Mouse (Mus musculus) kidney, adult 11 months (tissue): ENCODE measurements around the gene Wdr77.
"Not testable (repeated sequence)": the region's sequence is repeated elsewhere in the genome, so short reads cannot be mapped to it uniquely, and the experiment has no call there.

Experiments used
- DNase-seq: peaks from one replicate; pipeline ENCODE4 v3.0.0; 2022

The Wdr77 gene

DNA sequence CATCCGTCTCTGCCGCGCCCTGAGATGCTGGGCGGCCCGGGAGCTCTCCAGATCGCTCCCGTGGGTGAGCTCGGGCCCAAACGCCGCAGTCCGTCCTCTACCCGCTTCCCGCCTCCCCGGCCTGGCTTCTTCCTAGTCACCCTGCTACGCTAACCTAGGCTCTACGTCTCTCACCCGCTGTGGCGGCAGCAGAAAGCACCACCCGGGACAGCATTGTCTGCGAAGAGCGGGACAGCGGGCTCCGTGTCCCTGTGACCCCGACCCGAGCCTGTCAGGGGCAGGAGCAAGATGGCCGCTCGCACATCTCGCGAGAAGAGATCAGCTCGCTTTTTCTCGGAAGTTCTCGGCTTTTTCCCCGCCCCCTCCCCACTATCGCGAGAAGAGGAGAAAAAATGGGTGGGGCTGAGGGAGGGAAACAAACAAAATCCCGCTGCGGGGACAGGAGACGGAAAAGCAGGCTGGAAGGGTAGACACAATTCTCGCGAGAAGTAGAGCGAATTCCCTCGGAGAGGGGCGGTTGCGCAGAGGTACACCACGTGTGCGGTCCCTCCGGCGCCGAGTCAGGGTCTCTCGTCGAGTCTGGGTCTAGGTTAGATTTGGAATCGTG lies at the start of gene Wdr77:
Gene Wdr77 (plus strand): TSS at position 396 of the 607 bp plus-strand sequence.
- peak; percentile 95 for DNase-seq

DNA sequence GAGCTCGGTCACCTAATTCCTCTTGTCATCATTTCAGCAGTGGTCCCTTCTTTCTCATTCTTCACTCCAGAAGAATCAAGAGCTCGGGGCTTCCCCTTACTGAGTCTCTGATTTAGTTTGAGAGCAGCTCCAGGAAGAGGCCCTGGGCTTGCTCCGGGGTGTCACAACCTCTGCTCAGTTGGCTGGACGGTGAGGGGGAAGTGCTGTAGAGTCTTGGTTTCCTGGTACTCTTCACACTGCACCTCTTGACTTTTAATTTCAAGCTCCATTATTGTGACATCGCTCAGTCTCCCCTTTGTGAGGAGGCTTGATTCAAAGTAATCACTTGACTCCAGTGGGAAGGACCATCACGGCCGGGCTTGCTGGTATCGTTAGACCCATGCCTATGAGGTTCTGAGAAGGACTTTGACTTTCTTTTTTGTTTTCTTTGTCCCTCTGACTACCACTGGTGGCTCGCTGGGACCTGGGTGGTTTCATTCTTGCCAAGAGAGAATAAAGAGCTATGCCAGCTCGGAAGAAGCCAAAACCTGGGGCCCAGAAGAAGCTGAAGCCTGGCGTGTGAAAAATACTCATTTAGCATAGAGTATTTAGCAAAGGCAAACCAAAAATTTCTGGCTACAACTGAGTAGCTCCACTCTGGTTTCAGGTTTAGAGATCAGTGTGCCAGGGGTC lies 48.5 kb upstream of the Wdr77 start:
- no peak for DNase-seq

DNA sequence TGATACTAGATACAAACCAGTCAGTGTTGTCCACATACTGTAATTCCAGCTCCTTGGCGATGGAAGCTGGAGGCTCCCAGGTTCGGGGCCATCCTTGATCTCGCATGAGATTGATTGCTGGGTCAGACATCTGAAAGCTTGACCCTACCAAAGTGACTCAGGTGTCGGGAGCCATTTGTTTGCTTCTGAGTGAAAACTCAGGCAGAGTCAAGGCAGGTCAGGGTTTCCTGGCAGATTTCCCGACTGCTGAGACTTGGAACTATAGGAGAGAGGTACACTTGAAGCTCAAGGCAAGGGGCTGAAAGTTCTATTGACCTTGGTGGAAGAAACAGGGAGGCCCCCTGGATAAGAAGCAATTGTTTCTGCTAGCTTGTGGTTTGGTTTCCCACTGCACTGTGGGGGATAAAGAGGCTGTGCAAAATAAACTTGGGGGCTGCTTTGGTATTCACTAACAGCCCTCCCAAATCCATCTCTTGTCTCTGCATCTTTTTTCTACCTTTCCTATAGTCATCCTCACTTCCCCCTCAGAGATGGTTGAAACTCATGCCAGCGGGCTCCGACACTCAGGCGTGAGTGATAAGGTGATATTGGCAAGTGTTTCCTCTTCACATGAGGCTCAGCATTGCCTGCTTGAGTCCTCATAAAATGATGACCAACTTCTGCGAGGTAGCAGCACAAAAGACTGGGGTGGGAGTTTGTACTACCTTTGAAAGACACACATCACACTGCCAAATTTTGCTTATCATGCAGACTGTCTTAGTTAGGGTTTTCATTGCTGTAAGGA lies 46.9 kb upstream of the Wdr77 start:
- no peak for DNase-seq

DNA sequence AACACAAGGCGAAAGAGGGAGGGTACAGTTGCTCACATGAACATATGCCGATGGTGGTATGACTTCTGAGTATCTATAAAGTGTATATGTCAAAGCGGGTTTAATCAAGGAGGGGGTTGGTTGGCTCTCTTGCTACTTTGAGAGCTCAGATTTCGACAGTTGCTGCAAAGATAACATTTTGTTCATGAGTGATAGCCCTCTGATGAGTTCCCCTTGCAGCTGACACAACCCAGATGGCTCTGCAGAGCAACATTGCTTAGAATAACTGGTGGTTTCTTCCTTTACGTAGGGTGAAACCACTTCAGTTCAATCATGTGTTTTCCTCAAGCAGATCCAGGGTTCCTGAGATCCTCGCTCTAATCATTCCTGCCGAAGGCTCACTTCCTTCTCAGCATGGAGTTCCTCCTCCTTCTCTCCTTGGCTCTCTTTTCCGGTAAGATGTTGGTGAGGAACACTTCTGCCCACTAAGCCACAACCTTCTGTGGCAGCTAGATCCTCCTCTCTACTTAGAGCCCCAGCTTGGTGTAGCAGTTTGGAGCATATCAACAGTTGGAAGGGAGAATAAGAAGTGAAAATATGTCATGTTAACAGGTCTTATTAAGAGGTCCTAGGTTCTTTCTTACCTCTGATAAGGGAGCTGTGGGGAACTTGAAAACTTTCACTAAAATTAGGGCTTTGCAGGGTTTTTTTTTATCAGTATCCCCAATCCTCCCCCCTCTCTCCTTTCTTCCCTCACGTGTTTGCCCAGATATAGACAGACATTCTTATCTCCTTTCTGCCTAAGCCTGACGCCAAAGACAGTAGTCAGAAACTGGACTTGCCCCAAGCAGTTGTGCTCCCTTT lies 45.1 kb upstream of the Wdr77 start:
- no peak for DNase-seq

DNA sequence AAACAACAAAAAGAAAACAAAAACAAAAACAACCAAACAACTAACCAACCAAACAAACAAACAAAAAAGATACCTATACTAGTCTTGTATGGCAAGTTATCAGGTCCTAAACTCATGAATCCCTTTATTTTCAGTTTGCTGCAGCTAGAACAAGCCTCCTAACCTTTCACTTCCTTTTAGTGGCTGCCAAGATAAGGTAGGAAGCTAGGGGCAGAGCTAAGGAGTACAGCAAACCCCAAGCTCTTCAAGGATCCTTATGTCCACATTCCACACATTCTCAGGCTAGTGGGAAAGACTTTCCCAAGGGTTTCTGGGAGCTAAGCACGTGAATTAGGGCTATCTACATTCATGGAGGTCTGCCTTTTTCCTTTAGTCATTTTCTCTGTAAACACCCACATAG lies 43.9 kb upstream of the Wdr77 start:
- no peak for DNase-seq

- DNase-seq = not testable (repeated sequence)
These were observed 42.7 kb upstream of the Wdr77 start for GRCm38 (mm10) chr3:105916455-105916854.

DNA sequence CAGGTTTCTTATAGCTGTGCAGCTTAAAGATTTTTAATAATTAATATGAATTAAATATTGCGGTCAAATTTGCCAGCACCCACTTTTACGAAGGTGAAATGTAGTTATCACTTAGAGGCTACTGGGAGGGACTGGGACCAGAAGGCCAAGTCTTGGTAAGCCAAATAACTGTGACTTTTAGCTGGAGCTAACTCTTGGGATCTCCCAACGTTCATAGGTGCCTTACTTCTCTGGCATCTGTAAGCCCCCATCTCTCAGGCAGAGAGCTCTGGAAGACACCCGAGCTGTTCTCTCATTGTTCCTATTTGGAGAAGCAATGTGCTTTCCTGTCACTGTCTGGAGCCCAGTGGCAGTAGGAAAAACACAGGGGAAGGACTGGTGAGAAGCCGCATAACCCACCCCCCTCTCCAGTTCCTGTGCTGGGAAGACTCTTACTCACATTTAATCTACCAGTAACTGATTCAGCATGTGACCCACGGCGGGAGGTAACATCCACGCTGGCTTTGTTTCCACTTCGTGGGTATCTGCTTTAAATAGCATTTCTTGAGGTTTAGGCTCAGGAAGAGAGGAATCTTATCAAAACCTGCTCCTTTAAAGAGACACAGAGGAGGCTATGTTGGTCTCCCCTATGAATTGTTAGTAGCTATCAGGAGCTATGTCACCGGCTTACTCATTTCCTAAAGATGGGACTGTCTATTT lies 41.4 kb upstream of the Wdr77 start:
- DNase-seq = no peak

GRCm38 (mm10) chr3:105918355-105918745 lies 40.8 kb upstream of the Wdr77 start:
- DNase-seq = no peak

DNA sequence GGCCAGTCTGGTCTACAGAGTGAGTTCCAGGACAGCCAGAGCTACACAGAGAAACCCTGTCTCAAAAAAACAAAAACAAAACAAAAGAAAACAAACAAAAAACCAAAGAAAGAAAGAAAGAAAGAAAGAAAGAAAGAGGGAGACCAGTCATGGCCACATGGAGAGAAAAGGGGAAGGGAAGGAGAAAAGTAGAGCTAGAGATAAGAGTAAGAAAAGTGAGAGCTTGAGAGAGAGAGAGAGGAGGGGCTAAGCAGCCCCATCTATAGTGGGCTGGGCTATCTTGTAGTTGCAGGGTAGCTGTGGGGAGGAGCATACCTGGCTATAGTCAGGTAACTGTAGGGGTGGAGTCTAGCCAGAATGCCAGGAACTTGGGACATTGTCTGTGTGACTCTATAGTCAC lies 38.4 kb upstream of the Wdr77 start:
- DNase-seq = not testable (repeated sequence)

DNA sequence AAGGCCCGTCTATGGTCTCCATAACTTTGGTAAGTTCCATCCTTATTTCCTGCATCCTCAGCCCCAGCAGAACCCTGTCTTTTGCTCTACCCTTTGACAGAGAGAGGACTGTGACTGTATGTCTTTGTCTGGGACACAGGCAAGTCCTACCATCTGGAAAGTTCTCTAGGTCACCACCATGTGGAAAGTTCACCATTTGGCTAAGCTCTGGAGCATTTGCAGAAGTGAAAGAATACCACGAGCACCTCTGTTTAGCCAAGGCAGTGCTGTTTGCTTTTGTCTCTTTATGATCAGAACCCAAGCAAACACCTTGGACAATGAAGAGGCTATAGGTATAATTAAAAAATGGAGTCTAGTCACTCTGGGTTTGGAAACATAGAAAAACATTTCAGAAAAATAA lies 37.2 kb upstream of the Wdr77 start:
- DNase-seq = no peak

GRCm38 (mm10) chr3:105924616-105925015 lies 34.6 kb upstream of the Wdr77 start:
- DNase-seq = no peak

GRCm38 (mm10) chr3:105927561-105928194 lies 31.5 kb upstream of the Wdr77 start:
- DNase-seq = peak; percentile 19

GRCm38 (mm10) chr3:105928195-105928569 lies 31.0 kb upstream of the Wdr77 start:
- no peak for DNase-seq

- no peak for DNase-seq
These were observed 30.4 kb upstream of the Wdr77 start for GRCm38 (mm10) chr3:105928781-105929180.

GRCm38 (mm10) chr3:105929821-105930220 lies 29.3 kb upstream of the Wdr77 start:
- DNase-seq = no peak

DNA sequence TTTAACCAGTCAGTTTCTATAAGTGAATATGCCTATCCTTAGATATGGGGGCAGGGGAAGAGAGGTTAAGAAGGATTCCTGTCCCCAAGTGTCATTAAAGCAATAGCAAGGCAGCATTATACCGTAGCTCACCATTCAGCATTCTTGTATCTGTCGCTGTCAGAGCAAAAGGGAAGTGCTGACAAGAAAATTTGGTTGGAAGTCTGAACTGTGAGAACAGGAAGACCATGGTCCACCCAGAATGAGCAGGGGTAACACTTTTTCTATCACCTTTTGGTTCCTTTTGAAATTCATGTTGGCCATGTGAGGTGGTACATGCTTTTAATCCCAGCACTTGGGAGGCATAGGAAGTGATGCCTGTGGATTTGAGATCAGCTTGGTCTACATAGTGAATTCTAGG lies 28.1 kb upstream of the Wdr77 start:
- no peak for DNase-seq

DNA sequence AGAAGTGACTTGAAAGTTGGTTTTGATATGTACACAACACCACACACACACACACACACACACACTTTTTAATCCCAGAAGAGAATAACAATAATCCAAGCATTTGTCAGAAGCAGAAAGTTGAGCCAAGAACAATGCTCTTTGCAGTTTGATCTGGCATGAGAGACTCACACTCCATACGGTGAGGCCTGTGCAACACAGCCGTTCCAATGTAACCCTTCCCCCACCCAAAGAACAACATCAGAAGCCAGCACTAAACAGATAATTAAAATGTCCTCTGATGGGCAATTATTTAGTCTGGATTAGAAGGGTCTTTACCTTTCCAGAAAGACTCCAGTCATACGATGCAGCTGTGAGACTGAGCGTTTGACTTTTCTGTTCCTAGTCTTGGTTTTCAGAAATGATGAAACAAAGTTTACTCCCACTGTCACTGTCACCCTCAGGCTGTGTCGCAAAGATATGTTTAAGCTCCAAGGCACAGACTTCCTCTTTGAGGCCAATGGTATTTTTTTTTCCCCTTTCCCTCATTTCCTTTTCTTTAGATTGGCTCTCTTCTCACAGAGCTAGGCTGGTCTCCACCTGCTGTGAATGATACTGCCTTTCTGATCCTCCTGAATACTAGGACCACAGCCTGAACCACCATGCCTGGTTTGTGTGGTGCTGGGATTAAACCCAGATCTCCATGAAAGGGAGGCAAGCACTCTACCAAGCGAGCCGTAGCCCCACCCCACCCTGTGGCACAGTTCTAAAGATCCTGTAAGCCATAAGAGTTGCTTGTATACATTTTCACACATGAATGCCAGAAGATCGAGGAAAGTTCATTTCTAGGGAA lies 26.7 kb upstream of the Wdr77 start, which contains the start of gene I830077J02Rik:
Gene I830077J02Rik (minus strand): TSS at position 425 of the 832 bp plus-strand sequence.
- no peak for DNase-seq

- no peak for DNase-seq
These were observed 25.2 kb upstream of the Wdr77 start for GRCm38 (mm10) chr3:105933926-105934325.

GRCm38 (mm10) chr3:105935033-105935432 lies 24.1 kb upstream of the Wdr77 start:
- DNase-seq = peak; percentile 46

DNA sequence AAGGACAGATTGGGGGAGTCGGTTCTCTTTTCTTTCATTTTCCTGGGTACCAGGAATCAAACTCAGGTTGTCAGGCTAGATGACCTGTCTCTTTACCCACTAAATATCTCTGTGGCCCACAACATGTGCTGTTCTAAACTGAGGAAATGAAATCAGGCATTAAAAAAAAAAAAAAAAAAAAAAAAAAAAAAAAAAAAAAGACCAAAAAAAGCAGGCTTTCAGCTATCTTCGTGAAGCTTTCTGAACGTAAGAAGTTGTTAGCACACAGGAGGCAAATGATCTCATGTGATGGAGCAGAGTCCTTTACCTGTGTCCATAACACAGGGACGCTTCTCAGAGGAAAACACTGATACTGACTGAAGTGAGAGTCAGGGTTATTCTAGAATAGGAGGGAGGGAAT lies 23.1 kb upstream of the Wdr77 start:
- no peak for DNase-seq

GRCm38 (mm10) chr3:105951348-105951747 lies 7.8 kb upstream of the Wdr77 start:
- no peak for DNase-seq
